Comparison of ENCODE assay signal across 20 mouse cellular contexts in the genomic region with DNA sequence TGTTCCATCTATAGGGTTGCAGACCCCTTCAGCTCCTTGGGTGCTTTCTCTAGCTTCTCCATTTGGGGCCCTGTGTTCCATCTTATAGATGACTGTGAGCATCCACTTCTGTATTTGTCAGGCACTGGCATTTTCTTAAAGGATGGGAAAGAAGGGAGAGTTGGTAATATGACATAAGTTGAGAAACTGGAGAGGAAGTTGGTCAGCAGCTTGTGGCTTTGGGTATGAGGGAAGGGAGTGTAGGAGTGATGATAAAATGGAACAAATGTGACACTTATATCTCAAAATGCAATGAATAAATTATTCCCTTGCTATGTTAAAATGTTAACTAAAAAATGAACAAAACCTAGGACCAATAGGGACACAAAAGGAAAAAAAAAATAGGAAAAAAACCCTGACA. TPM values are rescaled to one million over a fixed set of nuclear protein-coding genes. Genes with fewer than 3 reads are reported as not detected.
"Had no signal": no experiment of that assay in that cellular context is flagged by ENCODE, and none has a peak within 500 bp of the region (broad histone marks: within the 10 kb centered on the region; RNA-seq: fewer than 3 reads in every experiment).

No protein-coding gene starts in this region.

RNA-seq across cellular contexts. Expression of gene Olfr111, which starts 16.8 kb away (rescaled TPM):
- total RNA-seq: megakaryocyte-erythroid progenitor cell, adult 5-6 weeks; neutrophil, adult 5-6 weeks had no signal
- polyA plus RNA-seq: liver, embryonic 13.5 days; liver, embryonic 15.5 days; liver, postnatal 0 days; lung, embryonic 15.5 days; lung, postnatal 0 days; midbrain, embryonic 10.5 days; midbrain, embryonic 12.5 days; midbrain, embryonic 14.5 days; midbrain, embryonic 16.5 days; neural tube, embryonic 12.5 days; neural tube, embryonic 14.5 days; stomach, embryonic 15.5 days; stomach, postnatal 0 days; testis, adult 2 months had no signal

RNA-seq across cellular contexts. Expression of gene Olfr110, which starts 32.3 kb away (rescaled TPM):
- total RNA-seq: megakaryocyte-erythroid progenitor cell, adult 5-6 weeks; neutrophil, adult 5-6 weeks had no signal
- polyA plus RNA-seq: liver, embryonic 13.5 days; liver, embryonic 15.5 days; liver, postnatal 0 days; lung, embryonic 15.5 days; lung, postnatal 0 days; midbrain, embryonic 10.5 days; midbrain, embryonic 12.5 days; midbrain, embryonic 14.5 days; midbrain, embryonic 16.5 days; neural tube, embryonic 12.5 days; neural tube, embryonic 14.5 days; spleen, adult 2 months; stomach, embryonic 15.5 days; stomach, postnatal 0 days; testis, adult 2 months; urinary bladder, adult 2 months had no signal

RNA-seq across cellular contexts. Expression of gene H2-M2, which starts 41.3 kb away (rescaled TPM):
- total RNA-seq: megakaryocyte-erythroid progenitor cell, adult 5-6 weeks; neutrophil, adult 5-6 weeks had no signal
- polyA plus RNA-seq: liver, embryonic 13.5 days; liver, embryonic 15.5 days; liver, postnatal 0 days; lung, postnatal 0 days; midbrain, embryonic 10.5 days; midbrain, embryonic 12.5 days; midbrain, embryonic 14.5 days; midbrain, embryonic 16.5 days; neural tube, embryonic 12.5 days; neural tube, embryonic 14.5 days; stomach, embryonic 15.5 days; stomach, postnatal 0 days; testis, adult 2 months had no signal

RNA-seq across cellular contexts. Expression of gene Olfr112, which starts 44.6 kb away (rescaled TPM):
- total RNA-seq: megakaryocyte-erythroid progenitor cell, adult 5-6 weeks; neutrophil, adult 5-6 weeks had no signal
- polyA plus RNA-seq: liver, embryonic 13.5 days; liver, embryonic 15.5 days; liver, postnatal 0 days; lung, adult 2 months; lung, embryonic 15.5 days; lung, postnatal 0 days; midbrain, embryonic 10.5 days; midbrain, embryonic 12.5 days; midbrain, embryonic 14.5 days; midbrain, embryonic 16.5 days; neural tube, embryonic 12.5 days; neural tube, embryonic 14.5 days; spleen, adult 2 months; stomach, embryonic 15.5 days; stomach, postnatal 0 days; thymus, adult 2 months; urinary bladder, adult 2 months had no signal

RNA-seq across cellular contexts. Expression of gene Olfr113, which starts 52.9 kb away (rescaled TPM):
- total RNA-seq: megakaryocyte-erythroid progenitor cell, adult 5-6 weeks; neutrophil, adult 5-6 weeks had no signal
- polyA plus RNA-seq: liver, embryonic 13.5 days; liver, embryonic 15.5 days; liver, postnatal 0 days; lung, adult 2 months; lung, embryonic 15.5 days; lung, postnatal 0 days; midbrain, embryonic 10.5 days; midbrain, embryonic 12.5 days; midbrain, embryonic 14.5 days; midbrain, embryonic 16.5 days; neural tube, embryonic 12.5 days; neural tube, embryonic 14.5 days; spleen, adult 2 months; stomach, embryonic 15.5 days; stomach, postnatal 0 days; testis, adult 2 months; thymus, adult 2 months; urinary bladder, adult 2 months had no signal
